15 mouse cellular contexts compared by ENCODE assay signal in the genomic region with DNA sequence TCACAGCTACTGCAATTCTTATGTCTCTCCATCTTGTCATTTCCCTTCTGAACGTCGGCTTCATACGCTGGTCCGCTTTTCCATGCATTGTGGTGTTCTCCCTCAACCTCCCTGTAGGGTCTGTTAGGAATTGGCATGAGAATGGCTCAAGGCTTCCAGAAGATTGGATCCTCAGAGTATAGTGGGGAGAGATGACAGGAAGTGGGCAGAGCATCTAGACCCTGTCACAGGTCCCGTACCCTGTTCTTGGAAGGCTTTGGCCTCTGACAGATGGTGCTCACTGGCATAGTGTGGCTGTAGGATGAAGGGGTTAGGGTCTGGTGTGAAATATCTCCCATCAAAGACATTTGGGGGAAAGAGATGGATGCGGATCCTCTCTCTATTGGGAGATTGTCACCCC.
"Had no signal": no experiment of that assay in that cellular context is flagged by ENCODE, and none has a peak within 500 bp of the region (broad histone marks: within the 10 kb centered on the region; RNA-seq: fewer than 3 reads in every experiment).

No protein-coding gene starts in this region.

- DNase-seq: retina, postnatal 1 day; right cerebral cortex, adult 18-20 months; right cerebral cortex, postnatal 14 days; right cerebral cortex, postnatal 25 days; right cerebral cortex, postnatal 4 days; spleen, adult 18-20 months; thymus, adult 18-20 months; thymus, adult 2 months; thymus, postnatal 14 days; thymus, postnatal 25 days; thymus, postnatal 36 days; thymus, postnatal 4 days had no signal

- H3K36me3 ChIP-seq: stomach, embryonic 15.5 days had no signal

- H3K9ac ChIP-seq: neural tube, embryonic 15.5 days; stomach, embryonic 15.5 days had no signal

- H3K4me2 ChIP-seq: neural tube, embryonic 15.5 days; stomach, embryonic 15.5 days had no signal

- H3K4me1 ChIP-seq: neural tube, embryonic 15.5 days; stomach, embryonic 15.5 days had no signal

- H3K4me3 ChIP-seq: neural tube, embryonic 15.5 days; stomach, embryonic 15.5 days had no signal

- H3K9me3 ChIP-seq: neural tube, embryonic 15.5 days; stomach, embryonic 15.5 days had no signal

- H3K27me3 ChIP-seq: neural tube, embryonic 15.5 days; stomach, embryonic 15.5 days had no signal

- H3K27ac ChIP-seq: neural tube, embryonic 15.5 days; stomach, embryonic 15.5 days; stomach, postnatal 0 days had no signal
